Mouse (Mus musculus) intestine, postnatal 0 days (tissue): ENCODE data around the gene Gda. TPM values are rescaled to one million over a fixed set of nuclear protein-coding genes. Genes with fewer than 3 reads are reported as not detected.

Experiments used
- ATAC-seq: fragments of 200-750 bp; cut with Nextera tagmentation; 2 replicates; pipeline ENCODE4 v1.8.0; 2017; ENCODE audit warnings: mild to moderate bottlenecking, moderate TSS enrichment, moderate library complexity
- H3K27ac ChIP-seq: fragments of 300-500 bp; sonication (generic); 2 replicates; pipeline ENCODE4 v1.5.1; 2014; ENCODE audit warnings: mild to moderate bottlenecking, low read depth, low read length, moderate library complexity
- H3K27me3 ChIP-seq: fragments of 300-500 bp; sonication (generic); replicated peaks from 2 replicates; pipeline ENCODE4 v1.6.1; 2014; ENCODE audit warnings: low read length, mixed read lengths; ENCODE audit not compliant: control insufficient read depth, insufficient read depth
- H3K36me3 ChIP-seq: fragments of 300-500 bp; sonication (generic); 2 replicates; pipeline ENCODE4 v1.6.1; 2014; ENCODE audit warnings: mild to moderate bottlenecking, moderate library complexity; ENCODE audit not compliant: control insufficient read depth, insufficient read depth
- H3K4me1 ChIP-seq: fragments of 300-500 bp; sonication (generic); replicated peaks from 2 replicates; pipeline ENCODE4 v1.6.1; 2014; ENCODE audit warnings: antibody characterized with exemption, low read length, mixed read lengths; ENCODE audit not compliant: control insufficient read depth, insufficient read depth
- H3K4me2 ChIP-seq: fragments of 300-500 bp; sonication (generic); replicated peaks from 2 replicates; pipeline ENCODE4 v1.6.1; 2014; ENCODE audit warnings: low read depth, mild to moderate bottlenecking, moderate library complexity
- H3K4me3 ChIP-seq: fragments of 300-500 bp; sonication (generic); 2 replicates; pipeline ENCODE4 v1.5.1; 2014; ENCODE audit warnings: low read depth, low read length
- H3K9ac ChIP-seq: fragments of 300-500 bp; sonication (generic); 2 replicates; pipeline ENCODE4 v1.6.1; 2014; ENCODE audit warnings: mild to moderate bottlenecking, low read depth, low read length
- H3K9me3 ChIP-seq: fragments of 300-500 bp; sonication (generic); 2 replicates; pipeline ENCODE4 v1.6.1; 2016; ENCODE audit warnings: mixed run types; ENCODE audit not compliant: control insufficient read depth
- CTCF ChIP-seq: sonication (generic); IDR thresholded peaks from 2 replicates; pipeline ENCODE4 v1.5.1; 2016; ENCODE audit warnings: low read depth, mild to moderate bottlenecking, control low read depth, antibody characterized with exemption, moderate library complexity
- WGBS: fragments of 180-500 bp; shearing (Covaris S2); extraction: QIAGEN DNeasy Blood & Tissue Kit; methylation state at CpG from one replicate; pipeline ENCODE4 v1.1.7; 2014; 5-methylcytosine and 5-hydroxymethylcytosine counted together
- polyA plus RNA-seq: library from polyadenylated mRNA; unstranded; fragments of >200 nt; fragmentation: Nextera tagmentation; extraction: Ambion mirVana; gene quantifications from 2 replicates; pipeline ENCODE4 v1.2.1, GENCODE M21; 2015

Gene Gda
- polyA plus RNA-seq, 1 experiment from 2014 or later: 37.3 TPM

DNA sequence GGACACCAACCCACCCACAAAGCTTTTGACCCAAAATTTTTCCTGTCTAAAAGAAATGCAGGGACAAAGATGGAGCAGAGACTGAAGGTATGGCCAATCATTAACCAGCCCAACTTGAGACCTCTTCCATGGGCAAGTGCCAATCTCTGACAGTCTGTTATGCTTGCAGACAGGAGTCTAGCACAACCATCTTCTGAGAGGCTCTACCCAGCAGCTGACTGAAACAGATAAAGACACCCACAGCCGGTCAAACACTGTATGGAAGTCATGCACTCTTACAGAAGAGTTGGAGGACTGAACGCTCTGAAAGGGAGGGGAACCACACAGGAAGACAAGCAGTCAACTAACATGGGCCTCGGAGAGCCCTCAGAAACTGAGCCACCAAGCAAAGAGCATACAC lies 36.7 kb downstream of the Gda start:
- 79% methylated on average over 3 of the region's 3 CpGs for WGBS
- H3K36me3 ChIP-seq: no peaks in the 10 kb centered on the region
- H3K4me2 ChIP-seq: no peak overlapping the region
- no peak overlapping the region for H3K4me3 ChIP-seq
- TF ChIP-seq CTCF: no peak
- H3K9ac ChIP-seq: no peak overlapping the region
- no peak overlapping the region for H3K27ac ChIP-seq
- no peaks in the 10 kb centered on the region for H3K27me3 ChIP-seq
- no peaks in the 10 kb centered on the region for H3K9me3 ChIP-seq
- H3K4me1 ChIP-seq: no peaks in the 10 kb centered on the region
- ATAC-seq: no peak

DNA sequence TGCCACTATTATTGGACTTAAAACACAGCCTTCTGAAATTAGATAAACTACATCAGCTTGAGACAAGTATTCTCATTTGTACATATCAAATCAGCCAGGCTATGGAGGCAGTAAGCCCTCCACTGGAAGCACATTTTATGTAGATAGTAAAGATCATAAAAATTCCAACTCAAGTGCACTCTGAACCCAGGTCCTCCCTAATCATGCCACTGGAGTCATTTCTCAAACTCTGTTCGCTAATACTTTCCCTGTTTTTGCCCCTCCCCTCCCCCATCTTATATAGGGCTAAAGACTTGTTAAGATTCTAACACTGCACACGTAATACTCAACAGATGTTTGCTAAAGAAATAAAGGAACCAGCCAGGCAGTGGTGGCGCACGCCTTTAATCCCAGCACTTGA lies 39.9 kb downstream of the Gda start:
- TF ChIP-seq CTCF: no peak
- ATAC-seq: peak; percentile 57

DNA sequence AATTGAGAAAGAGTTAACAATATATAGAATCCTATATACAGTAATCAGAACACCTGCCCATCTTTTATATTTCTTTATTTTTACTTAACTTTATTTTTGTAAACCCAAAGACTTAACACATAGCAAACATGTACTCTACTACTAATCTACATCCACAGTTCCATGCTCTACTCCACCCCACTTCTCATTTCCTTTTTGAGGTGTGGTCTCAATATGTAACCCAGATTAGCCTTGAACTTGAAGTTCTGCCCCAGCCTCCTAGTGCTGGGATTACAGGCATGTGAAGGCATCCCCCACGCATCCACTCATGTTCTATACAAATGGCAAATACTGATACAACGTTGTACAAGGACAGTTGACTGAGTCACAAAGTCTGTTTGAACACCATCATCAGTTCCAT lies 40.4 kb downstream of the Gda start:
- Histone ChIP-seq H3K9me3 (no peaks in the 10 kb centered on the region), H3K36me3 (no peaks in the 10 kb centered on the region), H3K4me1 (no peaks in the 10 kb centered on the region), H3K9ac (no peak overlapping the region), H3K4me3 (no peak overlapping the region), H3K27ac (no peak overlapping the region), H3K4me2 (no peak overlapping the region), H3K27me3 (no peaks in the 10 kb centered on the region)
- 64% methylated on average over 2 of the region's 2 CpGs for WGBS
- no peak for TF ChIP-seq CTCF
- no peak for ATAC-seq

More for the DNA sequence above, 39.9 kb downstream of the Gda start:
- H3K27me3 ChIP-seq: no peaks in the 10 kb centered on the region
- no peak overlapping the region for H3K4me3 ChIP-seq
- H3K4me2 ChIP-seq: no peak overlapping the region
- 47% methylated on average over 4 of the region's 4 CpGs for WGBS
- H3K4me1 ChIP-seq: no peaks in the 10 kb centered on the region
- no peaks in the 10 kb centered on the region for H3K9me3 ChIP-seq
- H3K36me3 ChIP-seq: no peaks in the 10 kb centered on the region
- no peak overlapping the region for H3K9ac ChIP-seq
- no peak overlapping the region for H3K27ac ChIP-seq

DNA sequence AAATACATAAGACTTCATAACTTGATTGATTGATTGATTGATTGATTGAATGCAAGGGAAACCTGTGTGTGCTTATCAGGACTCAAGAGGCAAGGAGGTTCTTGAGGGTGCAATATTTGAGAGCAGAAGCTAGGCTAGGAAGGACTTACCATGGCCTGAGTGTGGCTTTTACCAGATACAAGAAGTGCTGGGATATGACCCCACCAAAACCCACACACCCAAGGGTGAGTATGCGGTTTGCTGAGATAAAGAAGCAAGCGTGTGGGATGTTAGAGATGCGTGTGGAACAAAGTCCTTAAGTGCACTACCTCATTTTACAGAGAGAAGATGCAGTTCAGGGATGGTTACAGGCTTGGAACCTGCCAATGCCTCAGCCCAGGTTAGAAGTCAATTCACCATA lies 41.0 kb downstream of the Gda start:
- TF ChIP-seq CTCF: no peak

DNA sequence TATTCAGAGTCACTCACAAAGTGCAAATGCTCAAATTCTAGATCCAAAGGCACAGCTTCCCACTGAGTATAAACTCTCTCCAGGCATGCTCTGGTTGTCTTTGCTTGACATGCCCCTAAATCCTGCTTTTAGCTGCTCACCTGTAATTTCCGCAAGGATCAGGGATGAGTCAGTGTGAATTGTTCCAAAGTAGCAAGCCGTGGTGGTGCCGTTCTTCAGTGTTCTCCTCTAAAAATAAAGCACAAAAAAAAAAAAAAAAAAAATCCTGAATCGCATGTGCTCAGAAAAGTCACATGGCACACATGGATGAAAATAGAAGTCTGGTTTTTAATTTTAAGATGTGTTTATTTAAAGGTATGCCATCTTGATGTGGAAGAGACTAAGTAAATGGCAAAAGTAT lies 47.9 kb downstream of the Gda start:
- no peak overlapping the region for H3K9ac ChIP-seq
- WGBS: 91% methylated on average over 4 of the region's 4 CpGs
- no peak for ATAC-seq
- H3K27me3 ChIP-seq: no peaks in the 10 kb centered on the region
- no peaks in the 10 kb centered on the region for H3K36me3 ChIP-seq
- no peak overlapping the region for H3K4me3 ChIP-seq
- H3K9me3 ChIP-seq: no peaks in the 10 kb centered on the region
- no peak for TF ChIP-seq CTCF
- H3K4me1 ChIP-seq: no peaks in the 10 kb centered on the region
- H3K27ac ChIP-seq: no peak overlapping the region
- no peak overlapping the region for H3K4me2 ChIP-seq

More for the DNA sequence above, 41.0 kb downstream of the Gda start:
- Histone ChIP-seq H3K27me3 (no peaks in the 10 kb centered on the region), H3K4me1 (no peaks in the 10 kb centered on the region), H3K36me3 (no peaks in the 10 kb centered on the region), H3K4me3 (no peak overlapping the region), H3K27ac (no peak overlapping the region), H3K9ac (no peak overlapping the region), H3K4me2 (no peak overlapping the region), H3K9me3 (no peaks in the 10 kb centered on the region)
- WGBS: 88% methylated on average over 3 of the region's 3 CpGs
- ATAC-seq: no peak

DNA sequence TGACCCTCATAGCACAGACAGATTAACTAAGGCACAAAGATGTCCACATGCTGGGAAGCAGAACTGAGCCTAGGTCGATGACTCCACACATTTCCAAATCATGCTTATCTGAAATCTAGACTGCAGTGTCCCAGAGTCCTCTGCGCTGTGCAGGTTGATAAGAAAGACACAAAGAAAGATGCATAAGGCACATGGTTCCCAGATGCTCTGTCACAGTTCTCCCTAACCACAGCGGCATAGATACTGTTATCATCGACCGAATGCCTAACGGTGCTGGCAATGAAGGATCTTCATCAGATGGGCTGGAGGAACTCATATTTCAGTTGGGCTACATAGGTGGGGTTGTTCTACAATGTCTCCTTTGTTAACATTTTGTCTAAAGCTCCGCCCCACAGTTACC lies 49.5 kb downstream of the Gda start:
- H3K27ac ChIP-seq: no peak overlapping the region
- ATAC-seq: 0 out of 2 replicates have a peak, but pooled peaks have one; percentile 8
- no peaks in the 10 kb centered on the region for H3K36me3 ChIP-seq
- H3K9me3 ChIP-seq: no peaks in the 10 kb centered on the region
- no peaks in the 10 kb centered on the region for H3K27me3 ChIP-seq
- no peak overlapping the region for H3K4me3 ChIP-seq
- H3K9ac ChIP-seq: no peak overlapping the region
- TF ChIP-seq CTCF: no peak
- WGBS: 80% methylated on average over 7 of the region's 7 CpGs
- H3K4me1 ChIP-seq: no peaks in the 10 kb centered on the region
- no peak overlapping the region for H3K4me2 ChIP-seq

DNA sequence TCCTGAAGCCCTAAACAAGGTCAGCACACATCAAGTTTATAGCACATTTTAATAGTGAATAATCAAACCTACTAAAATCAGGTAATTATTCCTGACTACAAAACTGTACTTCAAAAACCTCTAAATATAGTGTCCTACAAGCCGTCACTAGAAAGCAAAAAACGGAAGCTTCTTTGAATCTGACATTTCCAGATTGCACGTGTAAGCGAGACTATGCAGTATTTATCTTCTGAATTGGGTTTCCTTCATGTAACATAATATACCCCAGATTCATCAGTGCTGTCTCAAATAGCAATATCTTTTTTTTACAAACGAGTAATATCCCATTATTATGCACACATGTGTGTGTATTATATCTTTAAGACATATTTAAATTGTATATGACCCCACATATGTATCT lies 54.8 kb downstream of the Gda start:
- H3K27me3 ChIP-seq: no peaks in the 10 kb centered on the region
- H3K4me3 ChIP-seq: no peak overlapping the region
- no peak overlapping the region for H3K9ac ChIP-seq
- no peaks in the 10 kb centered on the region for H3K4me1 ChIP-seq
- WGBS: 88% methylated on average over 5 of the region's 5 CpGs
- H3K9me3 ChIP-seq: no peaks in the 10 kb centered on the region
- TF ChIP-seq CTCF: no peak
- no peak for ATAC-seq
- H3K27ac ChIP-seq: no peak overlapping the region
- H3K4me2 ChIP-seq: no peak overlapping the region
- H3K36me3 ChIP-seq: no peaks in the 10 kb centered on the region
